In the genomic region with DNA sequence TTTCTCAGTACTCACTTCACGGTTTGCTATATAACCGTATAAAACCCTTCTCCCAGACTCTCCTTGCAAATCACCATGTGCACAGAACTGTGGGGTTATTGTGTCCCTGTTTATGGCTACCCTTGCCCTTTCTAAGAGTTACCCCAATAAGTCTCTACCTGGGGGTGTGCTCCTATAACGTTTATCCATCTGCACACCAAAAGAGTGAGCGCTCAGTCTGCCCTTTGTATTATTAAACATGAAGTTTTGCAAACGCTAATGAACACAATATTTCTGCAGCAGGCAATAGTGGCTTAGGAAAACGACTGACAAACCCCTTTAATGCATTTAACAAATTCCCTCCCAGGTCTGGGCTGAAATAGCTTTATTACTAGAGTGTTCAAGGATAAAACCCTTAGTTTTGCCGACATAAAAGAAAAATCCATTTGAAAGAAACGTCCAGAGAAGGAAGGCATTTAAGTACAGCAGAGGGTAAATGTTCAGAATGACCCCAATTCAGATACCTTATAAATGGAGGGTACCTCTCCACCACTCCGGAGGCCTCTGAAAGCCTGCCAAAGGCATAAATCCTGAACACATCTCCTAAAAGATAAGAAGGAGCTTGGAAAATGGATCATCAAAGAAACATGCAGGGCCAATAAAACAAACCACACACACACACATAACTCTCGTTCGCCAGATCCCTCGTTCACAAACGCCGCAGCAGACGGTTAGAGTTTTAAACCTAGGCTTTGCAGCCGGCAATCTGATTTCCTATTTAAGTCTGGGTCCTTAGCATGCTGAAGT, we compare ENCODE assay signal across 10 mouse cellular contexts. TPM values are rescaled to one million over a fixed set of nuclear protein-coding genes. Genes with fewer than 3 reads are reported as not detected.
DNase-seq lines count a peak whose midpoint lies in the region; ATAC-seq lines count a peak whose summit lies in the region.
"Had no signal": no experiment of that assay in that cellular context is flagged by ENCODE, and none has a peak within 500 bp of the region (broad histone marks: within the 10 kb centered on the region; RNA-seq: fewer than 3 reads in every experiment).

No protein-coding gene starts in this region.

- peak overlapping the region; percentile 52 for H3K27ac ChIP-seq in heart, embryonic 10.5 days
- H3K27ac ChIP-seq in midbrain, embryonic 12.5 days (replicated peaks), result peak overlapping the region; percentile 81; the same call in 1 of the 2 replicates
- no peak overlapping the region for H3K27ac ChIP-seq in midbrain, embryonic 15.5 days
- peak overlapping the region; percentile 70 for H3K27ac ChIP-seq in limb, embryonic 12.5 days

- H3K4me2 ChIP-seq in midbrain, embryonic 12.5 days (replicated peaks), result no peak overlapping the region
- H3K4me2 ChIP-seq in midbrain, embryonic 15.5 days, result no peak overlapping the region
- H3K4me2 ChIP-seq in limb, embryonic 12.5 days, result peak overlapping the region; percentile 43

- H3K27me3 ChIP-seq in heart, embryonic 10.5 days (ENCODE audit: insufficient read depth, poor library complexity, severe bottlenecking), result no peaks in the 10 kb centered on the region
- H3K27me3 ChIP-seq in midbrain, embryonic 12.5 days, result no peaks in the 10 kb centered on the region
- no peaks in the 10 kb centered on the region for H3K27me3 ChIP-seq in midbrain, embryonic 15.5 days (replicated peaks)
- no peaks in the 10 kb centered on the region for H3K27me3 ChIP-seq in limb, embryonic 12.5 days

- no peak for ATAC-seq in midbrain, embryonic 12.5 days (ENCODE audit: low FRiP score, low read depth)
- no peak for ATAC-seq in midbrain, embryonic 15.5 days (replicated peaks)
- ATAC-seq in limb, embryonic 12.5 days (ENCODE audit: insufficient number of reproducible peaks, insufficient read depth, low FRiP score, low TSS enrichment, low read depth), result peak; percentile 43; the same call in 1 of the 2 replicates
- ATAC-seq: CD4-positive, CD25-positive, alpha-beta regulatory T cell, adult 4 months had no signal

- DNase-seq in heart, embryonic 10.5 days (ENCODE audit: low spot score), result no peak
- DNase-seq in heart, adult 18-20 months, result no peak
- DNase-seq in embryo, embryonic 9.5 days (ENCODE audit: extremely low spot score), result no peak
- DNase-seq in spleen, adult 18-20 months, result no peak
- DNase-seq: cerebellum, postnatal 36 days had no signal

- peaks cover 27% of the 10 kb centered on the region for H3K36me3 ChIP-seq in heart, embryonic 10.5 days
- H3K36me3 ChIP-seq in midbrain, embryonic 12.5 days, result no peaks in the 10 kb centered on the region
- H3K36me3 ChIP-seq in midbrain, embryonic 15.5 days (replicated peaks), result no peaks in the 10 kb centered on the region
- peaks cover 42% of the 10 kb centered on the region for H3K36me3 ChIP-seq in limb, embryonic 12.5 days

- H3K9ac ChIP-seq in midbrain, embryonic 12.5 days (replicated peaks), result no peak overlapping the region
- no peak overlapping the region for H3K9ac ChIP-seq in midbrain, embryonic 15.5 days
- H3K9ac ChIP-seq in limb, embryonic 12.5 days (replicated peaks), result no peak overlapping the region

- H3K4me1 ChIP-seq in heart, embryonic 10.5 days, result peaks cover 73% of the 10 kb centered on the region
- peaks cover 72% of the 10 kb centered on the region for H3K4me1 ChIP-seq in midbrain, embryonic 12.5 days
- peaks cover 37% of the 10 kb centered on the region for H3K4me1 ChIP-seq in midbrain, embryonic 15.5 days
- peaks cover 89% of the 10 kb centered on the region for H3K4me1 ChIP-seq in limb, embryonic 12.5 days (replicated peaks)

- WGBS in heart, embryonic 10.5 days, result 64% methylated on average over 16 of the region's 16 CpGs
- 52% methylated on average over 16 of the region's 16 CpGs for WGBS in midbrain, embryonic 12.5 days
- 43% methylated on average over 16 of the region's 16 CpGs for whole genome bisulfite sequencing in midbrain, embryonic 15.5 days
- WGBS in limb, embryonic 12.5 days, result 10% methylated on average over 16 of the region's 16 CpGs

- no peaks in the 10 kb centered on the region for H3K9me3 ChIP-seq in heart, embryonic 10.5 days
- H3K9me3 ChIP-seq in midbrain, embryonic 12.5 days, result no peaks in the 10 kb centered on the region
- no peaks in the 10 kb centered on the region for H3K9me3 ChIP-seq in midbrain, embryonic 15.5 days
- no peaks in the 10 kb centered on the region for H3K9me3 ChIP-seq in limb, embryonic 12.5 days

- H3K4me3 ChIP-seq in heart, embryonic 10.5 days, result no peak overlapping the region
- no peak overlapping the region for H3K4me3 ChIP-seq in midbrain, embryonic 12.5 days
- no peak overlapping the region for H3K4me3 ChIP-seq in midbrain, embryonic 15.5 days
- H3K4me3 ChIP-seq in limb, embryonic 12.5 days (replicated peaks), result no peak overlapping the region

RNA-seq across cellular contexts. Expression of a gene that starts 57.3 kb away (rescaled TPM):
- 33.2 and 82.1 TPM in 2 replicates for polyA plus RNA-seq in heart, embryonic 10.5 days (2016; fragmentation: Nextera tagmentation; extraction: Ambion mirVana)
- not detected for total RNA-seq in heart, adult 18-20 months (2021)
- 12.4 and 14.4 TPM in 2 replicates for polyA plus RNA-seq in midbrain, embryonic 12.5 days (2016; fragmentation: Nextera tagmentation; extraction: Ambion mirVana)
- polyA plus RNA-seq in midbrain, embryonic 15.5 days (2015; fragmentation: Nextera tagmentation; extraction: Ambion mirVana), result 1.0 and 1.1 TPM in 2 replicates
- polyA plus RNA-seq in limb, embryonic 12.5 days (2016; fragmentation: Nextera tagmentation; extraction: Ambion mirVana), result 128 and 132 TPM in 2 replicates
- total RNA-seq: heart, adult 8-10 months had no signal
